Mouse (Mus musculus): ENCODE results near the gene Hfm1. TPM values are rescaled to one million over a fixed set of nuclear protein-coding genes. Genes with fewer than 3 reads are reported as not detected.
A peak's percentile ranks its signal among the peaks of the same experiment; 100 is the strongest.

Gene Hfm1
- total RNA-seq, 4 experiments from 2014 or later, result not detected

- no peak for DNase-seq (ENCODE audit: low spot score)
These were observed 82.2 kb downstream of the Hfm1 start for GRCm38 (mm10) chr5:106843906-106844305.

- DNase-seq (ENCODE audit: low spot score), result no peak
These were observed 93.1 kb downstream of the Hfm1 start for GRCm38 (mm10) chr5:106833025-106833424.

DNA sequence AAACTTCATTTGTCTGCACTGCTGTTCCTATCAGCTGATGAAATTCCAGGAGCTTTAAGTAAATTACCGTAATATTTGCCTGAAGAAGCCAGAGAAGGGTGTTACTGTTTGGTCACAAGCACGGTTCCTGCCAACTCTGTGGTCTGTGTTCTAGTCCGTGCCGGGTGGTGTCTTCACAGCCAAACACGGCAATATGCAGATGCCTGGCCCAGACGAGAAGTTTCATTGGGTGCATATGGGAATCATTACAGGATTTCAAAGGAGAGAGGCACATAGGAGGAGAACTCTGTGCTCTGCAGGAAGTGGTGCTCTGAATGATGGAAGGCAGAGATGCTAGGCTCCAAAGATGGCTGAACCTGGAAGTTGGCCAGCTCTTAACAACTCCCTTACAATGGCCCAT lies 94.7 kb downstream of the Hfm1 start:
- no peak for DNase-seq (ENCODE audit: low spot score)

- no peak for DNase-seq (ENCODE audit: low spot score)
These were observed 95.3 kb downstream of the Hfm1 start for GRCm38 (mm10) chr5:106830775-106831174.

DNA sequence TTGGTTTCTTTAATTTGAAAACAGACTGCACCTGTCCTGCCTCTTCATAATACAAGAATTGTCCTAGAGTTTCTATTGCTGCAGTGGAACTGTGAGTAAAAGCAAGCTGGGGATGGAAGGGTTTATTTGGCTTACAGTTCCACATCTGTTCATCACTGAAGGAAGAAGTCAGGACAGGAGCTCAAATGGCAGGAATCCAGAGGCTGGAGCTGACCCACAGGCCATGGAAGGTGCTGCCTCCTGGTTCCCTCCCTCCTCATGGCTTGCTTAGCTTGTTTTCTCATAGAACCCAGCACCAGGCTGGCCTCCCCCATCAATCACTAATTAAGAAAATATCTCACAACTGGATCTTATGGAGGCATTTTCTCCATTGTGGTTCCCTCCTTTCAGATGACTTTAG lies 99.4 kb downstream of the Hfm1 start:
- no peak for DNase-seq (ENCODE audit: low spot score)

DNA sequence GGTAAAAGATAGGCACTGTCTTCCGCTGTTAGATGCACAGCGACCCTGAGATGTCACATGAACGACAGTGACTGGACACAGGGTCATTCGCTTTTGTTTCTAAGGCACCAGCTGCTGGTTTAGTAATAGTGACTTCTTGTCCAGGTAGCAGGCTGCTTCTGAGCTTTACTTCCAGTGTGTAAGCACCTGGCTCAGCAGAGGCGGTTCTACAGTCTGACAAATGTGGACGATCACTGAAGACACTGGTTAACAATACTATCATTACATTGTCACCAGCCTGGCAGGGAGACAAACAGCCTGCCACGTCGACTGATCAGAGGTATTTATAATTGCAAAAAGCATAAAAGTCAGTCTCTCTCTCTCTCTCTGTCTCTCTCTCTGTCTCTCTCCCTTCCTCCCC lies 100.1 kb downstream of the Hfm1 start:
- no peak for DNase-seq (ENCODE audit: low spot score)

DNA sequence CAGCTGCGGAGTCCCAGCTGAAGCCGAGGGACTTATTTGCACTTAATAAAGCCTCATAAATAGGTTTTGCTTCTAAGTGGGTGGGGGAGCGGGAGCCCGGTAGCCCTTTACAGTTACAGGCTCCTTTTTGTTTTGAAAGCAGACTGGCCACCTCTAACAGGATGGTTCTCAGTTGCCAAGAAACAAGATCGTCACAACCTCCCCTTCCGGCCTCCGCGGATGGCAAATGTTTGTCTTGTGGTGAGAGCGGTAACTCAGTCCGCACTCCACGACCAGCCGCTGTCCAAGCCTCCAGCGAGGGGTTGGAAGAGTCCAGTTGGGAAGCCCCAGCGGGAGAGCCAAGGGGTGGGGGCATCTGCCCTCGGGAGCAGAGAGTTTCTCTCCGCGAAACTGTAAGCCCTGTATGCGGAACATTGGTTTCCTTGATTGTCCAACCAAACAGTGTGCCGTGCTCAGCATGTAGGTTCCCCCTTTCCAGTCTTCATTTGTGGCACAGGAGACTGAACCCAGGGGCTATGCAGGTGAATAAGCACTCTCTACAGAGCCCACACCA lies 100.7 kb downstream of the Hfm1 start:
- DNase-seq (ENCODE audit: low spot score), result no peak

DNA sequence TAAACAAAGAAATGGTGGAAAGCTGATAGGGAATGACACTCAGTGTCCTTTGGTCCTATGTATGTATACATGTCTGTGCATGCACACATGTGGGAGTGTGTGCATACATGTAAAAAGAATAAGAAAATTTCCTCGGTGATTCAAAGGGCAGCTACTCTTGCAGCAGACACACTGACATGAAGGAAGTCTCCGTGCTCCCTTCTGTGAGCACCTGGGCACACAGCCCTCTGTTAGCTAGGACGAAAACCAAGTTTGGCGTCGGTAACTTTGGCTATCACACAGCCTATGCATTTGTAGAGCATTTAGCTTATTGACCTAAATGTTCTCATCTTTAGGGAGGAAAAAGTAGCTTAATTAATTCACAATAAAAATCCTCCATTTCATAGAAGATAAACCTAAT lies 101.4 kb downstream of the Hfm1 start:
- no peak for DNase-seq (ENCODE audit: low spot score)

GRCm38 (mm10) chr5:106819630-106820029 lies 106.5 kb downstream of the Hfm1 start:
- DNase-seq (ENCODE audit: low spot score), result no peak

- no peak for DNase-seq (ENCODE audit: low spot score)
These were observed 110.0 kb downstream of the Hfm1 start for GRCm38 (mm10) chr5:106815923-106816654.

- no peak for DNase-seq (ENCODE audit: low spot score)
These were observed 111.5 kb downstream of the Hfm1 start for GRCm38 (mm10) chr5:106814611-106815010.

DNA sequence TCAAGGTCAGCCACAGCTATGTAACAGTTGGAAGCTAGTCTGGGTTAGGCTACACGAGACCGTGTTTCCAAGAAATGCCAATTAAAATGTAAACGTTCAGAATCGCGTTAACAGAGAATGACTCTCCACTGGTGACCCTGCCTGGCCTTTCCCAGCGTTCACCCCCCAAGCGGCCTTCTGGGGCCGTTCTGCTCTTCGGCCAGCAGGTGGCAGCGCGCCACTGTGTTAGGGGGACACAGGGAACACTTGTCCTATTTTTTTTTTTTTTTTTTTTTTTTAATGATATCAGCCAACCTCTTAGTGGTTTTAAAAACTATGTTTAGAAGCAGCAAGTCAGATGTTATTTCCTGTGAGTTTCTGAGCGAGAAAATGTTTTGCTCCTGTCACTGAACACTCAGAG lies 123.0 kb downstream of the Hfm1 start:
- peak; percentile 37 for DNase-seq (ENCODE audit: low spot score)

DNA sequence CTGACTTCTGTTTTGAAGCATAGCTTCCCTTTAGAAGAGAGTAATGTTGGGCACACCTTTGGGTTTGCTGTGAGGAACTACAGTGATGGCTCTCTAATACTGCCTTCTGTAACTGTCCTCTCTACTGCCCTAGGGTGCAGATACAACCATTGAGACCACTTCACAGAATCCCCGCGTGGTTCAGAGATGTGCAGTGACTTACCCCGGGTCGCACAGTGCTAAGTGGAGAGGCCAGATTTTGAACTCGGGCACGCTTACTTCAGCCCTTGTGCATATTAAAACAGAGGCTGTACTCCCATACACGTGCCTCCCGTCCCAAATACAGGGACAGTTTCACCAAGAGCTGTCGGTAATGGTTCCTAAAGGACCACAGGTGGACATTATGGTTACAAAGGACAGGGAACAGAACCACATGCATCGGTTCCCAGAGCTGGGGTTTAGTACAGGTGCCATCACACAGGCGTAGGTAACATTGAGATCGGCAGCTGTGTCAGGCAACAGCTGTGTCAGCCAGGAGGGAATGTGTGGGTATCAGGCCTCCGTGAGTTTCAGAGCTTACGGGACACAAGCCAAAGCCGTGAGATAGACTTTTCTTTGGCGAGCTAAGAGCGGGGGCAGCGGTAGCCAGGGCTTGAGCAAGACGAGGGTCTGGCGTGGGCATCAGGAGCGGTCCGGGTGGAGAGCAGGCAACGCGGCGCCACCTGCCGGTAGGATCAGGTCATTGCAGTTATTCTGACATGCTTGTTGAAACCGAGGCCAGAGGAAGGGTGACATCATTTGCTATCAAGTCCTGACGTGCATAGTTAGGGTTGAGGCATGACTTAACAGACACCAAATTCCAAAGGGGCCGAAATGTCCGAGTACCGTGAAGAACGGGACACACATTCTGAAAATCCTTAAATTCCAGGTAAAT lies 124.0 kb downstream of the Hfm1 start:
- DNase-seq (ENCODE audit: low spot score), result peak; percentile 68

DNA sequence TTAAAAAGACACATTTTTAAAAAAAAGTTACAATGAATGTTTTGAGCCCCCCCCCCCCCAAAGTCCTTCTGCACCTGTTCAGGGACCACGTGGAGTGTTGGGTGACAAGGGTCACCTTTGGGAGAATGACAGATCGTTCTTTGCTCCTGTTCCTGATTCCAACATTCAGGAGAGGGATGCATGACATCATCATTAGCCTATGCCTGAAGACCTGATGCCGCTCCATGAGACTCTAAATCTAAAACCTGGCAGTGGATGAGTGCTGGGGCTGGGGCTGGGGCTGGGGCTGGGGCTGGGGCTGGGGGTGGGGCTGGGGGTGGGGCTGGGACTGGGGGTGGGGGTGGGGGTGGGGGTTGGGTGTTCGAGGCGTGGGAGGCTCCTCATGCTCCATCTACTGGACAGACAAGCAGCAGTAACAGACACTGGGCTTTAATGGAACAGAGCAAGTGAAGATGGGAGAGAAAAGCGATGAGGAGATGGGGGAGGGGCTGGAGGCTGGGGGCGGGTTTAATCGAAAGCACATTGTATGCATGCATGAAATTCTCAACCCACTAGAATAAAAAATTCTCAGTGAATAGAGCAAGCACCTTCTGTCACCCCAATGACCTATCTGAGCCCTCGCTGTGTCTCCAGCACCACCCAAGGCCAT lies 124.8 kb downstream of the Hfm1 start:
- no peak for DNase-seq (ENCODE audit: low spot score)

GRCm38 (mm10) chr5:106797896-106798295 lies 128.2 kb downstream of the Hfm1 start:
- no peak for DNase-seq (ENCODE audit: low spot score)

GRCm38 (mm10) chr5:106791241-106791572 lies 134.9 kb downstream of the Hfm1 start:
- no peak for DNase-seq (ENCODE audit: low spot score)

DNA sequence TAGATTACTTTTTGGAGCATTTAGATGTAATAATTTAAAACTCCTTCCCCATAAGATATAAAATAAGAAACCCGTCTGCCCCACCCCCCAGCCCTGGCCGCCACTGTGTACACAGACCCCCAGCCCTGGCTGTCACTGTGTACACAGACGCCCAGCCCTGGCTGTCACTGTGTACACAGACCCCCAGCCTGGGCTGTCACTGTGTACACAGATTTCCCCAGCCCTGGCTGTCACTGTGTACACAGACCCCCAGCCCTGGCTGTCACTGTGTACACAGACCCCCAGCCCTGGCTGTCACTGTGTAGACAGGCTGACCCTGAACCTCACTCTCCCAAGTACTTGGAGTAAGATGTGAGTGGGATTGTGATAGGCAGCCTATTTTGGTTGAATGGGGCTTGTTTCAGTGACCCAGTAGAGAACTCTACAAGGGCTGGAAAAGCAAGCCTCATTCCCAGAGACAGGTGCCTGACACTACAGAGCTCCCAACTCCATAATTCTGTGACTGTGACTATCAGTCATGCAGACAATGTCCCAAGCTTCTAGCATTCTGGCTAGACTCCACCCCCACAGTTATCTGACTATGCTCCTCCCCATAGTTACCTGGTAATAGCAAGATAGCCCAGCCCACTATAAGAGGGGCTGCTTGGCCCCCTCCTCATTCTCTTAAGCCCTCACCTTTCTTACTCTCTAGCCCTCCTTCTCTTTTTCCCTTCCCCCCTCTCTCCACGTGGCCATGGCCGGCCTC lies 135.5 kb downstream of the Hfm1 start:
- DNase-seq (ENCODE audit: low spot score), result no peak
